Mouse (Mus musculus) fat pad, adult 2 months (tissue): Measurements from ENCODE around the gene Palld.

ENCODE experiments used
- DNase-seq: peaks from one replicate; pipeline ENCODE4 v3.0.0-alpha.2; 2011; ENCODE audit warnings: low read depth, low spot score; ENCODE audit errors: extremely low read depth

Gene Palld

GRCm38 (mm10) chr8:61732184-61732583 is 170.3 kb downstream of the Palld start:
- no peak for DNase-seq

GRCm38 (mm10) chr8:61731306-61732088 is 171.0 kb downstream of the Palld start:
- no peak for DNase-seq

GRCm38 (mm10) chr8:61730669-61731068 is 171.8 kb downstream of the Palld start:
- DNase-seq = no peak

GRCm38 (mm10) chr8:61725306-61726017 is 177.0 kb downstream of the Palld start:
- no peak for DNase-seq

- no peak for DNase-seq
Observed at GRCm38 (mm10) chr8:61722226-61722625, 180.3 kb downstream of the Palld start.

- DNase-seq = no peak
Observed at GRCm38 (mm10) chr8:61715351-61716125, 187.0 kb downstream of the Palld start.

GRCm38 (mm10) chr8:61714293-61714831 is 188.1 kb downstream of the Palld start:
- DNase-seq = no peak

GRCm38 (mm10) chr8:61713195-61713990 is 189.1 kb downstream of the Palld start:
- no peak for DNase-seq

- DNase-seq = peak; percentile 16
Observed at GRCm38 (mm10) chr8:61712426-61712825, 190.1 kb downstream of the Palld start.

GRCm38 (mm10) chr8:61708586-61709305 is 193.7 kb downstream of the Palld start:
- no peak for DNase-seq

GRCm38 (mm10) chr8:61705491-61705890 is 197.0 kb downstream of the Palld start:
- DNase-seq = no peak

GRCm38 (mm10) chr8:61702122-61702521 is 200.4 kb downstream of the Palld start:
- no peak for DNase-seq

- DNase-seq = no peak
Observed at GRCm38 (mm10) chr8:61700932-61701681, 201.4 kb downstream of the Palld start.

- DNase-seq = no peak
Observed at GRCm38 (mm10) chr8:61700298-61700697, 202.2 kb downstream of the Palld start.

- no peak for DNase-seq
Observed at GRCm38 (mm10) chr8:61698959-61699358, 203.5 kb downstream of the Palld start.

- DNase-seq = no peak
Observed at GRCm38 (mm10) chr8:61697728-61698385, 204.6 kb downstream of the Palld start.

- no peak for DNase-seq
Observed at GRCm38 (mm10) chr8:61696846-61697455, 205.5 kb downstream of the Palld start.

- DNase-seq = no peak
Observed at GRCm38 (mm10) chr8:61695416-61695815, 207.1 kb downstream of the Palld start.
